Mouse (Mus musculus): Measurements from ENCODE around the gene Tmem165.

DNA sequence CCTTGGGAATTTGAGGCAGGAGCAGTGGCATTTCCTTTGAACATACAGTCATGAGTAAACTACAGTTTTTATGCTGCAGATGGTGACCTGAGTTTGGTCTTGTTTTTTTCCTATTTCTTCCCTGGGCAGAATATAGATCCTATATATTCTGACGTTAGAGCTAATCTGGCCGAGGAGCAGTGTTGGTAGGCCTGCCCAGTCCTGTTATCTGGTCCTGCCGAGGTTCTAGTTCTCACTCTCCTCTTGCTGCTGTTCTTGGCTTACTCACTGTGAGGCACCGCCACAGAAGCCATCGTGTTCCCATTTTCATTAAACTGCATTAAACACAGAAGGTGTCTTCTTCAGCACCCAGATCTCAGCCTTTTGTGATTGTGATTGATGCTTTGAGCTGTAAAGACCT, 4.2 kb downstream of the Tmem165 start:
- TF ChIP-seq CTCF (IDR thresholded peaks at IDR 0.05; ENCODE audit: extremely low read depth, insufficient read depth, insufficient read length, insufficient replicate concordance) (no peak), POLR2A (IDR thresholded peaks at IDR 0.05; ENCODE audit: low read depth, low read length) (no peak)
